Mouse (Mus musculus): ENCODE data around the gene Cd46. TPM values are rescaled to one million over a fixed set of nuclear protein-coding genes. Genes with fewer than 3 reads are reported as not detected.

Gene Cd46
- polyA plus RNA-seq, 1 experiment from 2014 or later, result 0.72 TPM

DNA sequence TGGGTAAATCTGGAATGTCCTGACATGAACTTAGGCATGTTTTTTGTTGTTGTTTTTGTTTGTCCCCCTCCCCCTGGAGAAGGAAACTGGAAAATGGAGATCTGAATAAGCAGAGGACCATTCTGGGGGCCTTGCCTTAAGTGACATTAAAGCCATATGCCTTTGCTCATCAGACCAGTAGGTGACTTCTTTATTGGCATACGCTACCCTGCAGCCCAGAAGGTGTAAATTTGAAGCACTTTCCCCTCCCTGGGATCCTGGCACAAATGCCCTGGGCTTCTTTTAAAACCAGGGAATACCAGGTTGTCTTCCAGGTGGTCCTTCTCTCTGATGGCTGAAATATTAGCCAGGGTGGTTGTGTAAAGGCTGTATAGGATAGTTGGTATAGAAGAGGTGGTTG is 76.8 kb downstream of the Cd46 start:
- peaks cover 3% of the 10 kb centered on the region for H3K4me1 ChIP-seq (replicated peaks; ENCODE audit: control insufficient read depth, insufficient read depth, low read length)

DNA sequence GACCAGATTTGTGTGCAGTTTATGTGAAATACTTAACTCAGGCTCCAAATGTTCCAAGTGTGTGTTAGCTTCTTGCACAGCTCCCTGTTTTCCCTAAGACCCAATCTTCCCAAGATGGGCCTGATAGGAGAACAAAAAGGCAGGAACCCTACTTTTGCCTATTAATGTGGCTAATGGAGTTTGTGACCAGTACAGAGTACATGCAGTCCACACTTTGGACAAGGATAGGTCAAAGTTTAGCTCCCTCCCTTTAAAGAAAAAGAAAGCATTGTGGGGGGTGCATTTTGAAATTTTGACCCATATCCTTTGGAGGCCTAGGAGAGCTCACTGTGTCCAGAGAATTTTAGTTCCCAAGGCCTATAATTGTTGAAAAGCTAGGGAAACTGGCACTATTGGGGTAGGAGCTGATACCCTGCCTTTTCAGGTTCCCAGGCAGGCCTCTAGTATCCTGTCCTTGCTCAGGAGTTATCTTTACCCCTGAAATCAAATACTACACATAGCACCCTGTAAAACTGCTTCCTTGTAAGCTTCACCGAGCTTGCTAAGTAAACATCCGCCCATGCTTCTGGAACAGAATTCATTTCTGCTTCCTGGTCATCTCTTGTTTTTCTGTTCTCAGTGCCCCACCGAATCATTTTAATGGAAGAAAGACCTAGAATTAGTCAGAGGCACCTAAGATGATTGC is 77.7 kb downstream of the Cd46 start:
- peak; percentile 66 for ATAC-seq
- no peaks in the 10 kb centered on the region for H3K36me3 ChIP-seq (ENCODE audit: control insufficient read depth, insufficient read depth)
- H3K9ac ChIP-seq (ENCODE audit: low read depth, low read length), result no peak overlapping the region
- H3K4me2 ChIP-seq (replicated peaks; ENCODE audit: low read depth), result no peak overlapping the region
- peaks cover 3% of the 10 kb centered on the region for H3K4me1 ChIP-seq (replicated peaks; ENCODE audit: control insufficient read depth, insufficient read depth, low read length)
- no peak for TF ChIP-seq CTCF (IDR thresholded peaks at IDR 0.05; ENCODE audit: low read depth)
- H3K9me3 ChIP-seq (ENCODE audit: control insufficient read depth), result no peaks in the 10 kb centered on the region
- no peak overlapping the region for H3K4me3 ChIP-seq (ENCODE audit: low read depth, low read length)
- 32% methylated on average over 3 of the region's 3 CpGs for WGBS
- H3K27me3 ChIP-seq (replicated peaks; ENCODE audit: control insufficient read depth, insufficient read depth, low read length), result no peaks in the 10 kb centered on the region
- peak overlapping the region; percentile 47; the same call in 1 of the 2 replicates for H3K27ac ChIP-seq (ENCODE audit: low read depth, low read length)

More for the DNA sequence above, 76.8 kb downstream of the Cd46 start:
- H3K36me3 ChIP-seq (ENCODE audit: control insufficient read depth, insufficient read depth), result no peaks in the 10 kb centered on the region
- no peaks in the 10 kb centered on the region for H3K9me3 ChIP-seq (ENCODE audit: control insufficient read depth)
- peak overlapping the region; percentile 47; the same call in 1 of the 2 replicates for H3K27ac ChIP-seq (ENCODE audit: low read depth, low read length)
- no peaks in the 10 kb centered on the region for H3K27me3 ChIP-seq (replicated peaks; ENCODE audit: control insufficient read depth, insufficient read depth, low read length)
- no peak overlapping the region for H3K4me3 ChIP-seq (ENCODE audit: low read depth, low read length)
- H3K9ac ChIP-seq (ENCODE audit: low read depth, low read length), result no peak overlapping the region
- WGBS, result 96% methylated on average over 1 of the region's 1 CpGs
- no peak for TF ChIP-seq CTCF (IDR thresholded peaks at IDR 0.05; ENCODE audit: low read depth)
- no peak for ATAC-seq
- no peak overlapping the region for H3K4me2 ChIP-seq (replicated peaks; ENCODE audit: low read depth)

DNA sequence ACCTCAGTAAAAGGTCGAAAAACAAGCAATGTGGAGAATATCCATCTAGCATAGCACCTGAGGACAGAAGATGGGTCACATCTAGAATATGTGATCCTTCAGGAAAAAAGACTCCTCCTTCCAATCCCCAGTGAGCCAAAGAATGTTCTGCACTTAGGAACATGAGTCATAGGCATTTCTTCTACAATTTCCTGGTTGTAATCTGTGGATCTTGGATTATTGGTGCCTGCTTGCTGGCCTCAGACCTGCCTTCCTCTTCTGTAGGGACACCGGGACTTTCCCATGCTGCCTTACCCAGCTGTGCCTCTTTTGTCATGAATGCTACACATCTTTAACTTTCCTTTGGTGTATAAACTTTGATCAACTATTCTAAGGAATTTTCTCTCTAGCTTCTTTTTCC is 79.5 kb downstream of the Cd46 start:
- Histone ChIP-seq H3K9me3 (ENCODE audit: control insufficient read depth) (no peaks in the 10 kb centered on the region), H3K4me1 (replicated peaks; ENCODE audit: control insufficient read depth, insufficient read depth, low read length) (peaks cover 3% of the 10 kb centered on the region), H3K27ac (ENCODE audit: low read depth, low read length) (no peak overlapping the region), H3K4me3 (ENCODE audit: low read depth, low read length) (no peak overlapping the region), H3K9ac (ENCODE audit: low read depth, low read length) (no peak overlapping the region), H3K27me3 (replicated peaks; ENCODE audit: control insufficient read depth, insufficient read depth, low read length) (no peaks in the 10 kb centered on the region), H3K4me2 (replicated peaks; ENCODE audit: low read depth) (no peak overlapping the region), H3K36me3 (ENCODE audit: control insufficient read depth, insufficient read depth) (no peaks in the 10 kb centered on the region)
- 52% methylated on average over 2 of the region's 2 CpGs for whole genome bisulfite sequencing
- no peak for TF ChIP-seq CTCF (IDR thresholded peaks at IDR 0.05; ENCODE audit: low read depth)
- ATAC-seq, result peak; percentile 89

DNA sequence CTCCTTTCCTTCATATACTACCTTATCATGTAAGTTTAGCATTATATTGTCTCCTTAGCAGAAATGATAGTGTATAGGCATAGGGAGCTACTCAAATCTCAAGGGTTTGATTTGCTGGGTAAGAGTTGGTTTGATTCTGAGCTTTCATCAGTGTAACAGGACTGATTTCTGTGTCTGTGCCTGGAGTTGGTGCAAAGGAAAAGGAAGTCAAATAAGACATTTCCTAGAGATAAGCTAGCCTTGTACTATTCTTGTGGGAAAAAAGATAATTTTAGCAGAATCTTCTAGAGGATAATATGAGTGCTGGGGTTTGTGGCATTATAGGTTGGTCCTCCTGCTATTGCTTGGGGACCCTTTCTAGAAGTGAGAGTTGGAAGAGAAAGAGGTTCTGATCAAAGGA is 85.8 kb downstream of the Cd46 start:
- no peak for TF ChIP-seq CTCF (IDR thresholded peaks at IDR 0.05; ENCODE audit: low read depth)
- Histone ChIP-seq H3K36me3 (ENCODE audit: control insufficient read depth, insufficient read depth) (no peaks in the 10 kb centered on the region), H3K9me3 (ENCODE audit: control insufficient read depth) (no peaks in the 10 kb centered on the region), H3K4me1 (replicated peaks; ENCODE audit: control insufficient read depth, insufficient read depth, low read length) (no peaks in the 10 kb centered on the region), H3K27ac (ENCODE audit: low read depth, low read length) (no peak overlapping the region), H3K9ac (ENCODE audit: low read depth, low read length) (no peak overlapping the region), H3K4me3 (ENCODE audit: low read depth, low read length) (no peak overlapping the region), H3K4me2 (replicated peaks; ENCODE audit: low read depth) (no peak overlapping the region), H3K27me3 (replicated peaks; ENCODE audit: control insufficient read depth, insufficient read depth, low read length) (no peaks in the 10 kb centered on the region)
- no peak for ATAC-seq

DNA sequence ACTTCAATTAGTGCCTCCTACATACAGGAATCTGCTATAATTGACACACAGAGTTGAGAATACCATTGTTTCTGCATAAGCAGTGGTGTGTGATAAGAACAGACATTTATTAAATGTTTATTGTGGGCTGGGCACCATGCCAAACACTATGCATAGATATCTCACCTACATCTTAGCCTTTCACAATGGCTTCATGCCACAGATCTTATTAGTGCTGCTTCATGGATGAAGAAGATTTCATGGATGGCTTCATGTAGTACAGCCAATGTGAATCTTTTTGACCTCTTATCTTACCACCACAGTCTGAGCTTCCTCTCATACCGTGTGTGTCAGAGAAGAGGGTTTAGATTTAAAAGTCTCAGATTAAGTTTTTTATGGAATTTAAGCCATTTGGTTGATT is 87.9 kb downstream of the Cd46 start:
- Histone ChIP-seq H3K9me3 (ENCODE audit: control insufficient read depth) (no peaks in the 10 kb centered on the region), H3K4me2 (replicated peaks; ENCODE audit: low read depth) (no peak overlapping the region), H3K27ac (ENCODE audit: low read depth, low read length) (no peak overlapping the region), H3K9ac (ENCODE audit: low read depth, low read length) (no peak overlapping the region), H3K4me3 (ENCODE audit: low read depth, low read length) (no peak overlapping the region), H3K4me1 (replicated peaks; ENCODE audit: control insufficient read depth, insufficient read depth, low read length) (no peaks in the 10 kb centered on the region), H3K36me3 (ENCODE audit: control insufficient read depth, insufficient read depth) (no peaks in the 10 kb centered on the region), H3K27me3 (replicated peaks; ENCODE audit: control insufficient read depth, insufficient read depth, low read length) (no peaks in the 10 kb centered on the region)
- peak; percentile 61; the same call in 1 of the 2 replicates for ATAC-seq
- TF ChIP-seq CTCF (IDR thresholded peaks at IDR 0.05; ENCODE audit: low read depth), result no peak
- WGBS, result 74% methylated on average over 1 of the region's 1 CpGs

DNA sequence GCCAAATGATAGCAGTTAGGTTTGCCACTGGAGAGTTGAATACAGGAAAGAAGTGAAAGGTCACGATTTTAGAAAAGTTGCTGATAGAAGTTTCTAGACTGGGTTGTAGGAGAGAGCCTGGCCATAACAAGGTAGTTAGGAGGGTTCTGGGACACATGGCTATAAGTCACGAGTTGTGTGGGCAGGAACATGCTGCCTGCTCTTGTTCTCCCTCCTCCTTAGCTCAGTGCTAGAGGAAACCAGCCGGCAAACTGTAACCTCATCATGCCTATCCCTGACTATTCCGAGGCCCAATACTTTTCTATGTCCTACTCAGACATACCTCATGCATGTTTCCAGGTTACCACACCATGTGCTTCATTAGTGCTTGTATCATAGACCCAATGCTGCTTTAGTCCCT is 88.7 kb downstream of the Cd46 start:
- H3K9me3 ChIP-seq (ENCODE audit: control insufficient read depth), result no peaks in the 10 kb centered on the region
- H3K4me2 ChIP-seq (replicated peaks; ENCODE audit: low read depth), result no peak overlapping the region
- no peak overlapping the region for H3K27ac ChIP-seq (ENCODE audit: low read depth, low read length)
- 83% methylated on average over 4 of the region's 4 CpGs for WGBS
- H3K9ac ChIP-seq (ENCODE audit: low read depth, low read length), result no peak overlapping the region
- no peak overlapping the region for H3K4me3 ChIP-seq (ENCODE audit: low read depth, low read length)
- no peak for TF ChIP-seq CTCF (IDR thresholded peaks at IDR 0.05; ENCODE audit: low read depth)
- no peaks in the 10 kb centered on the region for H3K27me3 ChIP-seq (replicated peaks; ENCODE audit: control insufficient read depth, insufficient read depth, low read length)
- no peaks in the 10 kb centered on the region for H3K4me1 ChIP-seq (replicated peaks; ENCODE audit: control insufficient read depth, insufficient read depth, low read length)
- H3K36me3 ChIP-seq (ENCODE audit: control insufficient read depth, insufficient read depth), result no peaks in the 10 kb centered on the region
- no peak for ATAC-seq
